Mouse (Mus musculus) CD8-positive naive resting alpha-beta T cell, adult 2 months (primary cell): Measurements from ENCODE around the gene Mast4.

ENCODE experiments used
- DNase-seq, 2 experiments: peaks; one replicate each; pipeline ENCODE4 v3.0.0; 2022; ENCODE audit warnings: low read depth in 2 of 2, low spot score in 2 of 2

The Mast4 gene

GRCm38 (mm10) chr13:102871380-102872104 lies 462.8 kb downstream of the Mast4 start:
- DNase-seq: no peak

- no peak for DNase-seq
Measured at GRCm38 (mm10) chr13:102869541-102869940, 464.8 kb downstream of the Mast4 start.

- DNase-seq: no peak
Measured at GRCm38 (mm10) chr13:102866816-102867215, 467.5 kb downstream of the Mast4 start.

- DNase-seq: no peak
Measured at GRCm38 (mm10) chr13:102865971-102866724, 468.1 kb downstream of the Mast4 start.

GRCm38 (mm10) chr13:102865494-102865893 lies 468.8 kb downstream of the Mast4 start:
- no peak for DNase-seq

- DNase-seq: no peak
Measured at GRCm38 (mm10) chr13:102864840-102865239, 469.5 kb downstream of the Mast4 start.

- no peak for DNase-seq
Measured at GRCm38 (mm10) chr13:102864079-102864478, 470.2 kb downstream of the Mast4 start.

GRCm38 (mm10) chr13:102862981-102863380 lies 471.3 kb downstream of the Mast4 start:
- no peak for DNase-seq

GRCm38 (mm10) chr13:102862397-102862796 lies 471.9 kb downstream of the Mast4 start:
- DNase-seq: no peak

- DNase-seq: no peak
Measured at GRCm38 (mm10) chr13:102860733-102861132, 473.6 kb downstream of the Mast4 start.

GRCm38 (mm10) chr13:102860135-102860534 lies 474.2 kb downstream of the Mast4 start:
- DNase-seq: no peak

- no peak for DNase-seq
Measured at GRCm38 (mm10) chr13:102857539-102857838, 476.8 kb downstream of the Mast4 start.

GRCm38 (mm10) chr13:102856821-102857538 lies 477.3 kb downstream of the Mast4 start:
- no peak for DNase-seq

GRCm38 (mm10) chr13:102852865-102853264 lies 481.4 kb downstream of the Mast4 start:
- no peak for DNase-seq

- DNase-seq: no peak
Measured at GRCm38 (mm10) chr13:102851253-102851652, 483.0 kb downstream of the Mast4 start.

GRCm38 (mm10) chr13:102850594-102850993 lies 483.7 kb downstream of the Mast4 start:
- no peak for DNase-seq

- no peak for DNase-seq
Measured at GRCm38 (mm10) chr13:102849068-102849467, 485.2 kb downstream of the Mast4 start.

- no peak for DNase-seq
Measured at GRCm38 (mm10) chr13:102846473-102846872, 487.8 kb downstream of the Mast4 start.

GRCm38 (mm10) chr13:102842715-102843114 lies 491.6 kb downstream of the Mast4 start:
- no peak for DNase-seq

GRCm38 (mm10) chr13:102842237-102842636 lies 492.1 kb downstream of the Mast4 start:
- no peak for DNase-seq

- DNase-seq: no peak
Measured at GRCm38 (mm10) chr13:102839741-102840482, 494.4 kb downstream of the Mast4 start.
